Mouse (Mus musculus) ovary, postnatal 10 days (tissue): ENCODE results near the gene Pik3r1.
A peak's percentile ranks its signal among the peaks of the same experiment; 100 is the strongest.

Experiments
- DNase-seq: peaks from one replicate; pipeline ENCODE4 v3.0.0; 2022; ENCODE audit warnings: low spot score

Pik3r1 gene

DNA sequence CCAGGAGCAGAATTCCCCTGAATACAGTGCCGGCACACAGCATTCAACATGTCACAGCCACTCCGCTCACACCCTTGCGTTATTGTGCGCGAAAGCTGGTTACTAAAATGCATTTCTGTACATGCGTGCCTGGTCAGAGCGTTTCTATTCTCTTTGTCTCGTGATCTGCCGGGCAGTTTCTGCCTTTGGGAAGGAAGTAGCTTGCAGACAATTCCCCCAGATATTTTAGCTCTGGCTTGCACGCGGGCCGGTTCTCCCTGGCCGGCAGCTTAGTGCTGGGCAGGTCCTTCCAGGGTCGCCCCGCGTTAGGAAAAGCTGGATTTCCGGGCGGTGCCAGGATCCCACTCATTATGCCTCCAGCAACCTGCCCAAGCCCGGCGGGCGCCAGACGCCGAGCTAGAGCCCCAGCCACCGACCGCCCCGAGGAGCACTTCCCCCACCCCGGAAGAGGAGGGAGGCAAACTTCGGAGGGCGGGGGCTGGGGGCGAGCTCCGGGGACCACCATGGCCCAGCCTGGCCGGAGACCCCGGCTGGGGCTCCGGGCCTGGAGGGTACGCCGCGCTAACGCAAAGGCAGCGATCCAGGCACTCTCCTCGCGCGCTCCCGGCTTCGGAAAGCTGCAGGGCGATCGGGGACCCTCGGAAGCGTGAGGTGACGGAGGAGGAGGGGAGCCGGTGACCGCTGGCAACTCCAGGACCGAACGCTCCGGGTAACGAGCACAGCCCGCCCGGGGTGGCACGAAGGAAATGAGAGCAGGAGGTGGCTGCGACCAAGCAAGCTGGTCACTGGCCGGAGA is 806 bp downstream of the Pik3r1 start:
- DNase-seq: peak; percentile 48

GRCm38 (mm10) chr13:101766605-101767012 is 1.4 kb downstream of the Pik3r1 start:
- DNase-seq: no peak

DNA sequence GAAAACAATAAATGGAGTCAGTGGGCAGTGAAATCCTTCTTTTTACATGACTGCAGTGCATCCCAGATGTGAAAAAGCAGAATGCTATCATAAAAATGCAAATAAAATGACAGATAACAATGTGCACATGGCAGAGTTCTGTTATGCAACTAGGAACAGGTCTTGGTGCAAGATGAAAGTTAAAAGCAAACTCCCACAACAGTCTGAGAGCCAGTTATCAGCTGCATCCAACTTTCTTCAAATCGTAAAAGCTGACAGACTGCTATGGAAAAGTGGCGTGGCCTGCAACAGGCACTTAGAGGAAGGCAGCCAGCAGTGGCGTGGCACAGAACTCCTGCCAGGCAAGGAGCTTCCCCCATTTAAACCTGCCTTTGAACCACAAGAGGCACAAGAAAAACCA is 2.0 kb downstream of the Pik3r1 start:
- DNase-seq: no peak

DNA sequence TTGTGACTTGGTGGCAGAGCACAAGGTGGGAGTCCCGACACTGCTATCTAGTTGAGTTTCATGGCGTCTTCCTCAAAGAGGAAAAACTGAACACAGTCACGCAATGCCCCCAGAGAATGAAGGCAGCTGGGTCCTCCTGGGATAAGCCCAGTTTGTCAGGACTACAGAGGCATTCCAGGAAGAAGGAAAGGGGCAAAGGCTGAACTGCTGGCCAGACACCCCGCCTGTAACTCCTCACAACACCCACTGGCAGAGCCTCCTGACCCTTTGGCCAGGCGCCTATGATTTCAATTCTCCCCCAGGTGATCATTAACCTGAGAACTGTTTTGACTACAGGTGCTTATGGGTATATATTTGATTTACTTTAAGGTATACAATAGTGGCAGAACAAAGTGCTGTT is 3.9 kb downstream of the Pik3r1 start:
- no peak for DNase-seq

DNA sequence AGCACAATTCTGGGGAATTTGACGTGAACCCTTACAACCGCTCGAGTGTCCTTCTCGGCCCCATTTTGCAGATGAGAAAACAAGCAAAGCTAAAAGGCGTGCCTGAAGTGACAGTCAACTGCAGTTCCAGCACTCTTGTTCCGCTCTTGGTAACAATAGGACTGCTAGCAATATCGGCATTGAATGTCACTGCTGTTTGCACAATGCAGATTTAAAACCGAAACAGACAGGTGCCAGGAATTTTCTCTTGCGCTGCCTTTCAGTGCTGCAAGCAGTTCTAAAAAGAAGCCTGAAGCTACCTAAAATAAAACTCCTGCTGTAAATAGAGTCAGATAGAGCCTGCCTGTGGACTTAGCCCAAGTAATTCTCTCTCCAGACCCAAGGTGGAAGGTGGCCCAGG is 4.3 kb downstream of the Pik3r1 start:
- no peak for DNase-seq

GRCm38 (mm10) chr13:101763149-101763548 is 4.9 kb downstream of the Pik3r1 start:
- no peak for DNase-seq

GRCm38 (mm10) chr13:101761617-101762016 is 6.4 kb downstream of the Pik3r1 start:
- no peak for DNase-seq

DNA sequence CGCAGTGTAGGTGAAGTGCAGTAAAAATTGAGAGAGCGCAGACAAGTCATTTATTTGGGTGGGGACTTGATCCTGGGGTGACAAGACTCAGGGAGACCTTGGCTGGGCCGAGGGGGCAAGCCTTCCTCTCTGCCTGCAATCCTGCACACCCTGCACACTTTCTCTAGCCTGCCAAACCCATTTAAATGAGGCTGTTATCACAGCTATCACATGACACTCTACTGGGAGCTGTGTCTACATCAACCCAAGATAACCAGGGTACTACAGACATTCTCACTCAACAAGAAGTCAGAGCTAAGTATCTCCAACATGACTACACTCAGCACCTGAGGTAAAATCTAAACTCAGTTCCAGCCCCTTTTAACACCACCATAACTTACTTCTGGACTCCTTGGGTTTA is 7.1 kb downstream of the Pik3r1 start:
- DNase-seq: no peak

GRCm38 (mm10) chr13:101760001-101760687 is 7.9 kb downstream of the Pik3r1 start:
- DNase-seq: no peak

DNA sequence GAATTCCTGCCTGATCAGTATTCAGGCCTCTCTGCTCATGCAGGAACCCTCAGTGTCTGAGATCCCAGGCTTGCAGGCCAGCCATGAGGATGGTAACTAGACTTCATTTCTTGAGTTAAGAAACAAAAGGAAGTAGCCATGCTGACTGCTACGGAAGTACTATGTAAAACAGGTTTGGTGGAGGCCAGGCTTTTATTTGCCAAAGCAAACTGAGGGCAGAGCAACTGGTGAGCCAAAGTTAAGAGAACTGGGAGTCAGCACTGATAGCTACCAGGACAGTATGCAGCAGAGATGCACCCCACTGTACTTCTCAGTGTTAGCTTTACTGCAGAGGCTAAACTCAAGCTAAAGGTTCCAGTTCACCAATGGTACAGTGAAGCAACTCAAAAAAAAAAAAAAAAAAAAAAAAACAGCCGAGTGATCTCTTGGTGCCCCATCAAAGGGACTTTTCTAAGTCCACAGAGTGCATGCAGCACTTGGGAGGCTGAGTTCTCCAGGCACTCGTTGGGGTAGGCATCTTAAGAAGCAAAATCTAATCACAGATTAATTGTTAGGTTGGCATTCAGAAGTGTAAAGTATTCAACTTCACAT is 8.6 kb downstream of the Pik3r1 start:
- DNase-seq: no peak

GRCm38 (mm10) chr13:101757801-101758422 is 10.1 kb downstream of the Pik3r1 start:
- DNase-seq: no peak

- DNase-seq: no peak
Measured at GRCm38 (mm10) chr13:101755228-101755627, 12.8 kb downstream of the Pik3r1 start.

- no peak for DNase-seq
Measured at GRCm38 (mm10) chr13:101753639-101754038, 14.4 kb downstream of the Pik3r1 start.

DNA sequence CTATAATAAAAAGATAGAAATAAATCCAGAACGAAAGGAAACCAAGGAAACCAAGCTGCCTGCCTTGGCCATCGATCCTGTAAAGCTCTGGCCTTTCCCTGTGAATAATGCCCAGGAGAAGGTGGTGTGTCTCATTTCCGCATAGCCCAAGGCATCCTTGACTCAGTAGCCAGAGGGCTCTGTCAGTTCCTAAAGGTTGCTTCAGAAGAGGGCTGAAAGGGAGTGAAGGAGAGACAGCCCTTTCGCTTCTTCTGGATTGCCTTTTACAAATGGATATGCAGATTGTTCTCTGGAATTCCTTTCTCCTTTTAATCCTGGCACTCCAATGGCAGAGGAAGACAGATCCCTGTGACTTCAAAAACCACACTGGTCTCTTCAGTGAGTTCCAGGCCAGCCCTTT is 16.2 kb downstream of the Pik3r1 start:
- no peak for DNase-seq

GRCm38 (mm10) chr13:101746012-101746595 is 21.9 kb downstream of the Pik3r1 start:
- DNase-seq: no peak

DNA sequence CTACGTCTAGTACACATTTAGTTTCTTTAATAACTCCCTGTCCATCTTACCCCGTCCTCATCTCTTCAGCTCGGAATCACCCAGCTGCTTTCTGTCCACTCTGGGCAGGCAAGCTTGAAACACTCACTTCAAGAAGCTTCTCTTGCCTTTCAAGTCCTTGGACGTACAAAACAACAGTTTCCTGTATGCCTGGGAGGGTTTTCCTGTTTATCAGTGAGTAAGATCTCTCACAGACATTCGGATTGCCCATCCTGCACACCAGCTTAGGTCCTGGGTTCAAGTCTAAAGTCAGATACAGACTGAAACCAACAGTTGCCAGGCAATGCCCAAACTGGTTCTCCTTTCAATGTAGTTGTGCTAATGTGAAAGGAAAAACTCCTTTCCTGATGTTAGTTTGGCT is 23.1 kb downstream of the Pik3r1 start:
- no peak for DNase-seq

GRCm38 (mm10) chr13:101744053-101744452 is 24.0 kb downstream of the Pik3r1 start:
- no peak for DNase-seq

GRCm38 (mm10) chr13:101743247-101743646 is 24.8 kb downstream of the Pik3r1 start:
- no peak for DNase-seq

DNA sequence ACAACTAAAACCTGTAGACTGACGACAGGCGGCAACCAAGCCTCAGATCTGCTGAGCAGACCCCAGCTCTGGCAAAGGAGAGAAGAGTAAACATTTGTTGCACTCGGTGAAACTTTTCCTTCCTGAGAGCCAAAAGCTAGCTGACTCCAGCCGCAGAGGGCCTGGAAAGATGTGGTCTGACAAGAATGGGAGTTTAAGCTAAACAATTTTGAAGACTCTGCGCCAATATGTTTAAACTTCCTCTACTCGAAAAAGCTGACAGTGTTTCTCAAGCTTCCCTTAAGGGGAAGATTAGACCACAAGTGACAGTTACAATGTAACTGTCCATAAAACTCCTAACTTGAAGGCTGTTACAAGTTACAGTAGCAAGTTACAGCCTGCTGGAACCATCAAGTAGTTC is 25.4 kb downstream of the Pik3r1 start:
- no peak for DNase-seq

- no peak for DNase-seq
Measured at GRCm38 (mm10) chr13:101741530-101742309, 26.3 kb downstream of the Pik3r1 start.

DNA sequence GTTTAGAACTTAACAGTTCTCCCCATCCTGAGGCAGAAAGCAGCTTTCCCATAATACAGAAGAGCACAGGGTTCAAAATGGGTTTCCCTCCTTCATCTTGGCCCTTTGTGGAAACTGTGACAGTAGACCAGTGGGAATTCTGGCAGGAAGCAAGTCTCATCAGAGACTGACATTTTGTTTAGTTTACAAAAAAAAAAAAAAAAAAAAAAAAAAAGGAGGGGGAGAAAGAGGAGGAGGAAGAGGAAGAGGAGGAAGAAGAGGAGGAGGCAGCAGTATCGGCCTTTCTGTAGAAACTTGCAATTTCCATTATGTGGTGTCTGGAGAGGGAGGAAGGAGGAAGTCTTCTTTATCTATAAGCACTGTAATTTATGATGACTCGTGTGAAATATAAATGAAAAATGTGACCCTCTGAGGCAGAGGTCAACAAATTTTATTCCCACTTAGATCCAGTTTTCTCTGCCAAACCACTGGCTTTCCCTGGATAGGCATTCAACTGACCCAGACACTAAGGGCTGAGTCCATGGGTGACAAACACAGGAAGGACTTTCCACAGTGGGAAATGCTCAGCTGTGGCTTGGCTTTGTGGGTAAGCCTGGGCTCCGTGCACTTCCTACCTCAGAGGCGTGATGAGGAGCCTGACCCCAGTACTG is 28.2 kb downstream of the Pik3r1 start:
- no peak for DNase-seq
